Mouse (Mus musculus): ENCODE results near the gene Aqp7. TPM values are rescaled to one million over a fixed set of nuclear protein-coding genes. Genes with fewer than 3 reads are reported as not detected.

Aqp7 gene
- total and polyA plus RNA-seq, 3 experiments = 0.10 TPM; not detected in 2

DNA sequence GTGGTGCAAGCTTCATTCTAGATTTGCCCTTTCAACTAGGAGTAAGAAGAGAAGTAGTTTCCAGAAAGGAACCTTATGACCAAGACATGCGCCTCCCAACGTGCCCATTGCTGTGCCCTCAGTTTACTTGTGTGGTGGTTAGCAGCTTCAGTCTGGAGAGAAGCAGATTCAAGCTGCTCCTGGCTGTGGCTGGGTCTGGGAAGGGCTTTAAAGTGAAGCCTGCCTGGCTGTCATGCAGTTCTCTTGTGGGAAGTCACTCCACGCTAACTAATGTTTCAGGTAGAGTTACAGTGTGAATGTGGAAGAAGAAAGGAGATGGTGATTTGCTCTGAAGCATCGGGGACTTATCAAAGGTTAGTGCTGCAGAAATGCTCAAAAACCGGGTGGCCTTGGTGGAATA lies 32.1 kb downstream of the Aqp7 start:
- no peak for TF ChIP-seq TBP (conservative IDR thresholded peaks at IDR 0.05; ENCODE audit: low read depth, low read length)
- no peak for TF ChIP-seq PAX5 (IDR thresholded peaks at IDR 0.05; ENCODE audit: low read length)
- no peak for TF ChIP-seq ELF1 (IDR thresholded peaks at IDR 0.05; ENCODE audit: low read depth, low read length)
- no peak for TF ChIP-seq IRF4 (IDR thresholded peaks at IDR 0.05; ENCODE audit: low read depth, low read length)
- TF ChIP-seq NRF1 (IDR thresholded peaks at IDR 0.05; ENCODE audit: low read depth, low read length) = no peak
- TF ChIP-seq ZMIZ1 (IDR thresholded peaks at IDR 0.05; ENCODE audit: low read depth, low read length) = no peak
- Histone ChIP-seq H3K9me3 (replicated peaks; ENCODE audit: low read length) (no peaks in the 10 kb centered on the region), H3K9ac (ENCODE audit: insufficient read depth, low read depth) (no peak overlapping the region), H3K79me2 (replicated peaks; ENCODE audit: control insufficient read depth, extremely low read depth, insufficient read depth, poor library complexity, severe bottlenecking) (no peaks in the 10 kb centered on the region), H3K4me3 (replicated peaks in 1 of 3; ENCODE audit: low read depth in 2 of 3, low read length in 2 of 3, poor library complexity in 1 of 3) (no peak overlapping the region), H3K4me2 (ENCODE audit: insufficient read depth, low read depth, poor library complexity, severe bottlenecking) (no peak overlapping the region), H3K36me3 (replicated peaks in 1 of 2; ENCODE audit: control insufficient read depth in 1 of 2, insufficient read depth in 1 of 2, low read length in 1 of 2) (peaks cover 71 to 95% of the 10 kb centered on the region in 2 experiments), H3K27ac (ENCODE audit: insufficient read depth, low read depth) (no peak overlapping the region), H3K4me1 (ENCODE audit: control insufficient read depth in 1 of 2, insufficient read depth in 2 of 2) (no peaks in the 10 kb centered on the region), H3K27me3 (replicated peaks) (no peaks in the 10 kb centered on the region)
- in situ Hi-C loops (cut with MboI; ENCODE audit: low pct_ligation_motif_present, low pct_unique_long_range_greater_than_20kb, low sequenced_read_pairs) = no loop called here
- dilution Hi-C loops (cut with MboI; ENCODE audit: extremely low pct_ligation_motif_present, extremely low pct_unique_long_range_greater_than_20kb, low sequenced_read_pairs) = no loop called here
- no peak for DNase-seq (ENCODE audit: extremely low read depth)

DNA sequence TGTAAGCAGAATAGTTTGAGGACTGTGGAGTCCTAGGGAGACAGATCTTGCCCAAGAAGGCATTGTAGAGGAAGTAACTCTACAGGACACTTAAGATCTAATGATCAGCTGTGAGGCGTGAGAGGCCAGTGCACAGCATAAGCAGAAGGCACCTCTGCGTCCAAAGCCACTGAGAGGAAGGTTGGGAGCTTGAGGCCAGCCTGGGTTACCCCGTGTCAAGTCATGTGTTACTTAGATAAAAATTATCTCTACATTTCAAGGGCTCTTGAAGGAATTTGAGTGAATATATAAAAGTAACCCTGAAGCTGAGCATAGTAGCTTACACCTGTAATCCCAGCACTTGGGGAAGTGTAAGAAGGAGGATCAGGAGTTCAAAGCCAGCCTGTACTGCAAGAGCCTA lies 34.6 kb downstream of the Aqp7 start:
- no peak for DNase-seq (ENCODE audit: extremely low read depth)
- no peak overlapping the region for H3K27ac ChIP-seq (ENCODE audit: insufficient read depth, low read depth)
- TF ChIP-seq ZNF384 (IDR thresholded peaks at IDR 0.05; ENCODE audit: low read depth, low read length) = no peak
- in situ Hi-C loops (cut with MboI; ENCODE audit: low pct_ligation_motif_present, low pct_unique_long_range_greater_than_20kb, low sequenced_read_pairs) (no loop called here), dilution Hi-C loops (cut with MboI; ENCODE audit: extremely low pct_ligation_motif_present, extremely low pct_unique_long_range_greater_than_20kb, low sequenced_read_pairs) (no loop called here)
- H3K36me3 ChIP-seq (replicated peaks in 1 of 2; ENCODE audit: control insufficient read depth in 1 of 2, insufficient read depth in 1 of 2, low read length in 1 of 2) = peaks cover 74 to 97% of the 10 kb centered on the region in 2 experiments
- H3K79me2 ChIP-seq (replicated peaks; ENCODE audit: control insufficient read depth, extremely low read depth, insufficient read depth, poor library complexity, severe bottlenecking) = no peaks in the 10 kb centered on the region
- H3K27me3 ChIP-seq (replicated peaks) = no peaks in the 10 kb centered on the region
- H3K4me3 ChIP-seq (replicated peaks in 1 of 3; ENCODE audit: low read depth in 2 of 3, low read length in 2 of 3, poor library complexity in 1 of 3) = no peak overlapping the region
- H3K4me2 ChIP-seq (ENCODE audit: insufficient read depth, low read depth, poor library complexity, severe bottlenecking) = no peak overlapping the region
- no peak overlapping the region for H3K9ac ChIP-seq (ENCODE audit: insufficient read depth, low read depth)
- no peaks in the 10 kb centered on the region for H3K4me1 ChIP-seq (ENCODE audit: control insufficient read depth in 1 of 2, insufficient read depth in 2 of 2)
- H3K9me3 ChIP-seq (replicated peaks; ENCODE audit: low read length) = no peaks in the 10 kb centered on the region

DNA sequence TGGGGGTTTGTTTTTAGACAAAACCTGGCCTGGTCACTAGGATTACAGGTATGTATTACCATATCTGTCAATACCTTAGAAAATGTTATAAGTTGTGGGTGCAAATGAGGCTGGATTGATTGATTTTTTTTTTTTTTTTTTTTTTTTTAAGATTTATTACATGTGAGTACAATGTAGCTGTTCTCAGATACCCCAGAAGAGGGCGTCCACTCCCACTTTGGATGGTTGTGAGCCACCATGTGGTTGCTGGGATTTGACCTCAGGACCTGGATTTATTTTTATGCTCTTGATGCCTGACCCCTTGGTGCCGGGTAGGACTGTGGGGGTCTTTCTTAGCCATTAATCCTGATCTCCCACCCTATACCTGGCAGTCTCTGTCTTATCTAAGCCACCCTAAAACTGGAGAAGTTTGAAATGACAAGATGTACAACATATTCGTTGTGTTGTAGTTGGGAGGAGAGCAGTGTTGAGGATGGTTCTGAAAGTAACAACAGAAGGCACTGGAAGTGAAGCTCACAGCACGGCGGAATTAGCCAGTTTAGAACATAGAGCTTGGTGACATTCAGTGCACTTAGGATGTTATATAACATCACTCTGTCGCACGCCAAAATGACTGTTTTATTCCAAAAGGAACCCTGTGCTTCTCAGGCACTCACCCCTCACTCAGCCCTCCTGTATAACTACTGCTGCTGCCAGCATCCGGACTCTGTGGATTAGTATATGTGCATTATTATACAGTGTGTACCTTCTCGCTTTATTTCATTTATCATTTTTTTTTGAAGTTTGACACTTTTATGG lies 46.9 kb downstream of the Aqp7 start:
- DNase-seq (ENCODE audit: extremely low read depth) = peak; percentile 10
- in situ Hi-C loops (cut with MboI; ENCODE audit: low pct_ligation_motif_present, low pct_unique_long_range_greater_than_20kb, low sequenced_read_pairs) = no loop called here
- no peaks in the 10 kb centered on the region; the same call in 1 of the 2 replicates for H3K79me2 ChIP-seq (replicated peaks; ENCODE audit: control insufficient read depth, extremely low read depth, insufficient read depth, poor library complexity, severe bottlenecking)
- no peak overlapping the region for H3K4me3 ChIP-seq (replicated peaks in 1 of 3; ENCODE audit: low read depth in 2 of 3, low read length in 2 of 3, poor library complexity in 1 of 3)
- no peaks in the 10 kb centered on the region for H3K9me3 ChIP-seq (replicated peaks; ENCODE audit: low read length)
- dilution Hi-C loops (cut with MboI; ENCODE audit: extremely low pct_ligation_motif_present, extremely low pct_unique_long_range_greater_than_20kb, low sequenced_read_pairs) = no loop called here
- no peaks in the 10 kb centered on the region for H3K27me3 ChIP-seq (replicated peaks)
- H3K36me3 ChIP-seq (replicated peaks in 1 of 2; ENCODE audit: control insufficient read depth in 1 of 2, insufficient read depth in 1 of 2, low read length in 1 of 2) = peaks cover 77 to 95% of the 10 kb centered on the region in 2 experiments
- TF ChIP-seq ZNF384 (IDR thresholded peaks at IDR 0.05; ENCODE audit: low read depth, low read length) (peak; percentile 74), TCF12 (IDR thresholded peaks at IDR 0.05; ENCODE audit: low read depth, low read length) (no peak), CTCF (conservative IDR thresholded peaks at IDR 0.05 in 1 of 2, IDR thresholded peaks at IDR 0.05 in 1 of 2; ENCODE audit: low read depth in 2 of 2, low read length in 2 of 2) (peak in 1 of 2 experiments; percentile 41; a peak in 2 of 4 replicates)
- no peaks in the 10 kb centered on the region for H3K4me1 ChIP-seq (ENCODE audit: control insufficient read depth in 1 of 2, insufficient read depth in 2 of 2)
- no peak overlapping the region for H3K27ac ChIP-seq (ENCODE audit: insufficient read depth, low read depth)
- H3K9ac ChIP-seq (ENCODE audit: insufficient read depth, low read depth) = no peak overlapping the region
- H3K4me2 ChIP-seq (ENCODE audit: insufficient read depth, low read depth, poor library complexity, severe bottlenecking) = no peak overlapping the region

Data from CH12.LX (cell line).